Mouse (Mus musculus) forebrain, embryonic 15.5 days (tissue): ENCODE measurements at regions not wholly inside any gene's neighbourhood (a gene's known extent, or its start where the extent isn't known, plus 50 kb on each side); places are given as distances from the start of the nearest gene placed in this dataset.

Source experiments
- ATAC-seq: fragments of 200-750 bp; cut with Nextera tagmentation; replicated peaks from 2 replicates; pipeline ENCODE4 v1.8.0; 2017; ENCODE audit warnings: mild to moderate bottlenecking, moderate TSS enrichment, moderate library complexity
- H3K27ac ChIP-seq: fragments of 300-500 bp; sonication (generic); replicated peaks from 2 replicates; pipeline ENCODE4 v1.5.1; 2015; ENCODE audit warnings: mild to moderate bottlenecking, inconsistent platforms
- H3K27me3 ChIP-seq: fragments of 300-500 bp; sonication (generic); 2 replicates; pipeline ENCODE4 v1.6.1; 2015; ENCODE audit warnings: inconsistent platforms
- H3K36me3 ChIP-seq: fragments of 300-500 bp; sonication (generic); 2 replicates; pipeline ENCODE4 v1.6.1; 2015; ENCODE audit warnings: mild to moderate bottlenecking, inconsistent platforms
- H3K4me1 ChIP-seq: fragments of 300-500 bp; sonication (generic); 2 replicates; pipeline ENCODE4 v1.6.1; 2015; ENCODE audit warnings: inconsistent platforms
- H3K4me2 ChIP-seq: fragments of 300-500 bp; sonication (generic); replicated peaks from 2 replicates; pipeline ENCODE4 v1.6.1; 2015; ENCODE audit warnings: mild to moderate bottlenecking, inconsistent platforms
- H3K4me3 ChIP-seq: fragments of 300-500 bp; sonication (generic); 2 replicates; pipeline ENCODE4 v1.5.1; 2015; ENCODE audit warnings: mild to moderate bottlenecking, inconsistent platforms
- H3K9ac ChIP-seq: fragments of 300-500 bp; sonication (generic); replicated peaks from 2 replicates; pipeline ENCODE4 v1.6.1; 2015; ENCODE audit warnings: mild to moderate bottlenecking, inconsistent platforms
- H3K9me3 ChIP-seq: fragments of 300-500 bp; sonication (generic); 2 replicates; pipeline ENCODE4 v1.6.1; 2016; ENCODE audit warnings: inconsistent platforms
- WGBS: fragments of 180-500 bp; shearing (Covaris S2); methylation state at CpG from one replicate; pipeline ENCODE4 v1.1.7; 2015; ENCODE audit warnings: mixed read lengths; 5-methylcytosine and 5-hydroxymethylcytosine counted together

GRCm38 (mm10) chr7:40381244-40381643 is 516.9 kb upstream of the Vstm2b start:
- WGBS, result 76% methylated on average over 3 of the region's 3 CpGs
- no peak overlapping the region for H3K4me3 ChIP-seq
- H3K27me3 ChIP-seq, result no peaks in the 10 kb centered on the region
- no peak overlapping the region for H3K27ac ChIP-seq
- H3K4me1 ChIP-seq, result no peaks in the 10 kb centered on the region
- no peaks in the 10 kb centered on the region for H3K9me3 ChIP-seq
- no peaks in the 10 kb centered on the region for H3K36me3 ChIP-seq
- no peak overlapping the region for H3K4me2 ChIP-seq
- no peak for ATAC-seq
- H3K9ac ChIP-seq, result no peak overlapping the region

DNA sequence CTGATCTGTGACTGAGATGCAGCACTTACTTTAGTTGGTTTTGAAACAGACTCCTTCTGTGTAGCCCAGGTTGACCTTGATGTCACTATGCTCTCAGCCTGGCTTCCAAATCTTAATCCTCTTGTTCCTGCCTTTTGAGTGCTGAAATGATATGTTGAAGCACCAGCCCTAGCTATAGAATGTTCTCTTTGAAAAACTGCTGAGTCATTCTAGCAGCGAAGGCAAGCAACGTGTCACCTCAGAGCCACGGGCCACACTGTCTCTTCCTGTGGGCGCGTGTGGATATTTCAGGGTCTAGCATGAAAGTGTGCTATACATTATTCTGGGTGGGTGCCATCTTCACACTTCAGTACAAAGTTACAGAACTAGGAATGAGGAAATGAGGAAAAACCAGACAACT is 510.0 kb upstream of the Vstm2b start:
- Histone ChIP-seq H3K4me1 (peaks cover 28% of the 10 kb centered on the region), H3K9me3 (no peaks in the 10 kb centered on the region), H3K27ac (no peak overlapping the region), H3K4me3 (no peak overlapping the region), H3K27me3 (no peaks in the 10 kb centered on the region), H3K9ac (no peak overlapping the region), H3K4me2 (no peak overlapping the region), H3K36me3 (no peaks in the 10 kb centered on the region)
- 85% methylated on average over 5 of the region's 5 CpGs for WGBS
- ATAC-seq, result no peak

- 42% methylated on average over 3 of the region's 3 CpGs for WGBS
- Histone ChIP-seq H3K4me3 (no peak overlapping the region), H3K4me1 (peaks cover 30% of the 10 kb centered on the region), H3K9ac (no peak overlapping the region), H3K4me2 (no peak overlapping the region), H3K9me3 (no peaks in the 10 kb centered on the region), H3K27me3 (no peaks in the 10 kb centered on the region), H3K27ac (no peak overlapping the region), H3K36me3 (no peaks in the 10 kb centered on the region)
- no peak for ATAC-seq
Measured at GRCm38 (mm10) chr7:40389795-40390194, 508.3 kb upstream of the Vstm2b start.

DNA sequence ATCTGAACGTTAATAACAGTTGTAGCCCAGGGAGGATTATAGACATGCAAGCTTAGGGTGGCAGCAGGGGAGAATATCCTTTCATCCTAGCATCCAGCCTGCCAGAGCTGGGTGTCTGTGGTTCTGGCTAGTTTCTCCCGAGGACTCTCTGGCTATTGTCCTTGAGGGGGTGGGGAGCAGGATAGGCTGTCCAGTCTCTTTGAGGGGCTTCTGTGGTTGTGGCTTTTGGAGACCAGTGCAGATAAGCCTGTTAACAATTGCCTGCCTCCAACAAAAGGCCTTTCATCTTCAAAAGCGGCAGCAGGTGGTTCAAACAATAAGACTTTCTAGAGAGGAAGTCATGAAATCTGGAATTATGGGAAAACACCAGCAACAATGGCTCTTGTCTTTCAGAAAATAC is 507.2 kb upstream of the Vstm2b start:
- 2% methylated on average over 3 of the region's 3 CpGs for WGBS
- H3K4me3 ChIP-seq, result no peak overlapping the region
- H3K36me3 ChIP-seq, result no peaks in the 10 kb centered on the region
- H3K4me1 ChIP-seq, result peaks cover 30% of the 10 kb centered on the region
- peak overlapping the region; percentile 85; the same call in 1 of the 2 replicates for H3K27ac ChIP-seq
- no peaks in the 10 kb centered on the region for H3K9me3 ChIP-seq
- ATAC-seq, result no peak
- no peaks in the 10 kb centered on the region for H3K27me3 ChIP-seq
- no peak overlapping the region for H3K9ac ChIP-seq
- H3K4me2 ChIP-seq, result no peak overlapping the region

GRCm38 (mm10) chr7:40391626-40392025 is 506.5 kb upstream of the Vstm2b start:
- no peaks in the 10 kb centered on the region for H3K9me3 ChIP-seq
- no peaks in the 10 kb centered on the region for H3K36me3 ChIP-seq
- H3K4me3 ChIP-seq, result no peak overlapping the region
- 36% methylated on average over 3 of the region's 3 CpGs for WGBS
- no peaks in the 10 kb centered on the region for H3K27me3 ChIP-seq
- H3K4me1 ChIP-seq, result peaks cover 30% of the 10 kb centered on the region
- H3K9ac ChIP-seq, result no peak overlapping the region
- H3K27ac ChIP-seq, result peak overlapping the region; percentile 85
- H3K4me2 ChIP-seq, result no peak overlapping the region
- ATAC-seq, result peak; percentile 43

DNA sequence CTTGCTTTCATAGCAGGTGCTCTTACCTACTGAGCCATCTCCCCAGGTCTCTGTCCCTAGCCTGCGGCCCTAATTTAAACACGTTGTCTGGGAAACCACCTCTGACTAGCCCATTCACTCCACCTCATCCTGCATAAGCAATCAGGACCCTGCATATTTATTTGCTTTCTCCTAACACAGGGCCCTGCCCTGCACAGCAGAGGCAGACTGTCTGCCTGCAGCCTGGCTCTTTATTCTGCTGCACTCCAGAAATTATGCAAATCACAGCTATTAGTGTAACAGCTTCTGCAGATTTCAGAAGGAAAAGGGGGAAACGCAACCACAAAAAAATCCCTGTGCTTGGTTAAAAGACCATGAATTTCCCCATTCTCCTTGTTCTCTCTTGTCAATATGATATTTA is 505.9 kb upstream of the Vstm2b start:
- Histone ChIP-seq H3K9me3 (no peaks in the 10 kb centered on the region), H3K27ac (peak overlapping the region; percentile 85), H3K9ac (no peak overlapping the region), H3K36me3 (no peaks in the 10 kb centered on the region), H3K4me1 (peaks cover 30% of the 10 kb centered on the region), H3K27me3 (no peaks in the 10 kb centered on the region), H3K4me2 (no peak overlapping the region), H3K4me3 (no peak overlapping the region)
- WGBS, result 2% methylated on average over 3 of the region's 3 CpGs
- peak; percentile 94 for ATAC-seq

- H3K4me2 ChIP-seq, result no peak overlapping the region
- 70% methylated on average over 1 of the region's 1 CpGs for WGBS
- H3K36me3 ChIP-seq, result no peaks in the 10 kb centered on the region
- peak overlapping the region; percentile 85 for H3K27ac ChIP-seq
- no peaks in the 10 kb centered on the region for H3K27me3 ChIP-seq
- no peak overlapping the region for H3K4me3 ChIP-seq
- H3K9ac ChIP-seq, result no peak overlapping the region
- H3K4me1 ChIP-seq, result peaks cover 30% of the 10 kb centered on the region
- ATAC-seq, result peak; percentile 44; the same call in 1 of the 2 replicates
- no peaks in the 10 kb centered on the region for H3K9me3 ChIP-seq
Measured at GRCm38 (mm10) chr7:40392699-40393098, 505.4 kb upstream of the Vstm2b start.

GRCm38 (mm10) chr7:40398266-40398665 is 499.9 kb upstream of the Vstm2b start:
- no peak overlapping the region for H3K4me3 ChIP-seq
- H3K9me3 ChIP-seq, result no peaks in the 10 kb centered on the region
- peaks cover under 1% of the 10 kb centered on the region; the same call in 1 of the 2 replicates for H3K4me1 ChIP-seq
- no peak overlapping the region for H3K4me2 ChIP-seq
- no peak overlapping the region for H3K9ac ChIP-seq
- no peaks in the 10 kb centered on the region for H3K36me3 ChIP-seq
- no peak for ATAC-seq
- no peak overlapping the region for H3K27ac ChIP-seq
- WGBS, result 48% methylated on average over 5 of the region's 5 CpGs
- H3K27me3 ChIP-seq, result no peaks in the 10 kb centered on the region

DNA sequence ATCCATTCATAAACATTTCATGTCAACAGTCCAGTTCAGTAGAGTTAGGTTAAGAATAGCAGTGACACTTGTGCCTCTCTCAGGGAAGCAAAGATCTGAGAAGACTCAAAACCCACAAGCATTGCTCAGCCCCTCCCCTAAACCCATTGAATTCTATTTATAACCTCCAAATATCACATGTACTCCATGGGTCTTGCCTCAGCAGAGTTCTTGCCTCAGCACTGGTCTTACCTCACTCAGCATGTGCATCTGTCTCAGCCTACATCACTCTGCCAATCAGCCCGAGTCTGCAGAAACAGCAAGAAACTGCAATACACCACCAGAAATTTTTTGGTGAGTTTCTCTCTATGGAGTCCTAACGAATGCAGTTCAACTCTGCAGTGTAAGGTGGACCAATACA is 478.8 kb upstream of the Vstm2b start:
- H3K4me1 ChIP-seq, result no peaks in the 10 kb centered on the region
- H3K27me3 ChIP-seq, result no peaks in the 10 kb centered on the region
- no peak overlapping the region for H3K4me2 ChIP-seq
- H3K9ac ChIP-seq, result no peak overlapping the region
- WGBS, result 77% methylated on average over 2 of the region's 2 CpGs
- H3K27ac ChIP-seq, result no peak overlapping the region
- no peak overlapping the region for H3K4me3 ChIP-seq
- no peaks in the 10 kb centered on the region for H3K36me3 ChIP-seq
- ATAC-seq, result no peak
- no peaks in the 10 kb centered on the region for H3K9me3 ChIP-seq

DNA sequence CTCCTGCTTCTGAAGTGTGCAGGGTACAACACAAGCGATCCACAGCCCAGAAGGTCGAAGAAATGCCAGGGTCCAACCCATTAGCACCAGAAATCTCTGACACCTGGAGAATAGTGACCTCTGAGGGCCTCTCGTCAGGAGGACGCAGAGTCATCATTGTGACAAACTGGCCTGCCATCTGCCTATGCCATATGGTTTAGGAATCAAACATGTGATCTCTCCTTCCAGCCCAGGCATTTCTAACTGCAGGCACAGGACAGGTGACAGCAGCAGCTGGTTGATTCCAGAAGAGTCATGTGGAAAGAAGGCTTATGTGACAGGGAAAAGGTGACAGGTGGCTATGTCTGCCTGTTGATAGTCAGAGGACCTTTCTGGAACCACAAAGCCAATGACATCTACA is 476.0 kb upstream of the Vstm2b start:
- 82% methylated on average over 4 of the region's 4 CpGs for WGBS
- ATAC-seq, result no peak
- no peak overlapping the region for H3K4me2 ChIP-seq
- no peaks in the 10 kb centered on the region for H3K9me3 ChIP-seq
- H3K4me1 ChIP-seq, result no peaks in the 10 kb centered on the region
- H3K4me3 ChIP-seq, result no peak overlapping the region
- H3K9ac ChIP-seq, result no peak overlapping the region
- no peak overlapping the region for H3K27ac ChIP-seq
- no peaks in the 10 kb centered on the region for H3K27me3 ChIP-seq
- no peaks in the 10 kb centered on the region for H3K36me3 ChIP-seq

GRCm38 (mm10) chr7:40429416-40429815 is 468.7 kb upstream of the Vstm2b start:
- ATAC-seq, result no peak
- H3K27me3 ChIP-seq, result no peaks in the 10 kb centered on the region
- H3K36me3 ChIP-seq, result no peaks in the 10 kb centered on the region
- no peak overlapping the region for H3K27ac ChIP-seq
- H3K4me3 ChIP-seq, result no peak overlapping the region
- 95% methylated on average over 2 of the region's 2 CpGs for WGBS
- no peak overlapping the region for H3K9ac ChIP-seq
- no peaks in the 10 kb centered on the region for H3K9me3 ChIP-seq
- H3K4me1 ChIP-seq, result no peaks in the 10 kb centered on the region
- no peak overlapping the region for H3K4me2 ChIP-seq

DNA sequence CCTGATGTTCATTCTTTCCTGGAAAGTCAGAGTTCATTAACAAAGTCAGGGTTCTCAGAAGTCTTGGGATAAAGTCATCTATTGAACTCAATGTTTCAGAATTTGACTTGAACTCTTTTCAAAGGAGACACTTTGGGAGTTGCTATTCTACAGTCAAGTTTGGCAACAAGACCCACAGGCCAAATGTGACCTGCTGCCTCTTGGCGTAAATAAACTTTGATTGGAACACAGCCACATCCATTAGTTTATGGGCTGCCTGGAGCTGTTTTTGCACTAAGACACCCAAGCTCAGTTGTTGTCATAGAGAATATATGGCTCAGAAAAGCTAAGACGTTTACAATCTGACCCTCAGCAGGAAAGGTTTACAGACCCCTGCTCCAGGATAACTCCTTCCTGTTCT is 464.2 kb upstream of the Vstm2b start:
- H3K4me1 ChIP-seq, result no peaks in the 10 kb centered on the region
- H3K27me3 ChIP-seq, result no peaks in the 10 kb centered on the region
- H3K9ac ChIP-seq, result no peak overlapping the region
- H3K4me2 ChIP-seq, result no peak overlapping the region
- no peak overlapping the region for H3K27ac ChIP-seq
- 76% methylated on average over 2 of the region's 2 CpGs for WGBS
- ATAC-seq, result no peak
- H3K9me3 ChIP-seq, result no peaks in the 10 kb centered on the region
- no peak overlapping the region for H3K4me3 ChIP-seq
- H3K36me3 ChIP-seq, result no peaks in the 10 kb centered on the region

DNA sequence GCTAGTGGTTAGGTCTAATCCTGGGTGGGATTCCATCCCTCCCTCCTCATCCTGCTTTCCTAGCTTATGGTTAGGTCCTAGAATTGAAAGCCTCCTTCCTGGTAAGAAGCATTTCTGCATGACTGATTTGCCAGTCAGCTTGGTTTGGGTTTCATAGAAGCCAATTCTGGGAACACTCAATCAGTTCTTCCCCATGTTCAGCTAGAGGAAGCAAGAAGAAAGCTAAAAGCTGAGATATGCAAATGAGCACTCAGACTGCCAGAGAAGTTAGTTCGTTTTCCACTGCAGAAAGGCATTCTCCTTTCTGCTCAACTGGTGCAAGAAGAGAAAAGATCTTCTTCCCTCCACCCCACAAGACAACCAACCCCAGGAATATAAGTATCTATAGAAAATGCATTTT is 457.0 kb upstream of the Vstm2b start:
- Histone ChIP-seq H3K27me3 (no peaks in the 10 kb centered on the region), H3K9ac (no peak overlapping the region), H3K27ac (no peak overlapping the region), H3K4me2 (no peak overlapping the region), H3K9me3 (no peaks in the 10 kb centered on the region), H3K4me1 (no peaks in the 10 kb centered on the region), H3K4me3 (no peak overlapping the region), H3K36me3 (no peaks in the 10 kb centered on the region)
- ATAC-seq, result no peak
- 33% methylated on average over 1 of the region's 1 CpGs for WGBS
